Mouse (Mus musculus): Measurements from ENCODE around the gene Wnt3a.

DNA sequence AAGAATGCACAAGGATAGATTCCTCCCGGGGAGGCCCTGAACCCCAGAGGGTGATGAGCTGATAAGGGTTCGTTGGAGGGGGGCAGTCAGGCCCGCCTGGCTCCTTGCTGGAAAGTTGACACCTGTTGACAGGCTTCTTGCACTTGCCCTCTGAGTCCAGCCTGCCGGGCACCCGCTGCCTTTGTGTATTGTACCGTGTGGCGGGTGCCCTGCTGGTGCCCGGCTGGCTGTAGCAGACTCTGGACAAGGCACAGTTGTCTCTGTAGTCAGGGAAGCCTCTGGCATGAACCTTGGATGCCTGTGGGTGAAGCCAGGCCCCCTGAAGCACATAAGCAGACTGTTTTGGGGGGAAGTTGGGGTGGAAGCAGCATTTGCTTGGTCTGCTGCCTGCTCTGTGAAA lies 21.9 kb upstream of the Wnt3a start:
- no peak for TF ChIP-seq POLR2A (IDR thresholded peaks at IDR 0.05; ENCODE audit: insufficient read length, low read depth)
- no peak for TF ChIP-seq USF1 (IDR thresholded peaks at IDR 0.05; ENCODE audit: low read depth)
- no peak for TF ChIP-seq POLR2AphosphoS2 (IDR thresholded peaks at IDR 0.05; ENCODE audit: insufficient read length, low read depth)
- TF ChIP-seq MAX (IDR thresholded peaks at IDR 0.05; ENCODE audit: low read depth), result no peak
- TF ChIP-seq MYOG (IDR thresholded peaks at IDR 0.05; ENCODE audit: control insufficient read depth in 1 of 3, insufficient read depth in 1 of 3, insufficient read length in 2 of 3, low read depth in 2 of 3), result peak in 2 of 3 experiments; percentile 85 to 93
- TF ChIP-seq TCF12 (IDR thresholded peaks at IDR 0.05; ENCODE audit: insufficient read depth, poor library complexity, severe bottlenecking), result peak; percentile 46
- peak in 2 of 3 experiments; percentile 93 to 94 for TF ChIP-seq MYOD1 (IDR thresholded peaks at IDR 0.05; ENCODE audit: control insufficient read depth in 1 of 3, insufficient read length in 2 of 3, low read depth in 2 of 3)
- TF ChIP-seq CEBPB (IDR thresholded peaks at IDR 0.05; ENCODE audit: insufficient read depth, poor library complexity, severe bottlenecking), result no peak
